Mouse (Mus musculus): Measurements from ENCODE around the gene Tmprss11f.

The Tmprss11f gene

DNA sequence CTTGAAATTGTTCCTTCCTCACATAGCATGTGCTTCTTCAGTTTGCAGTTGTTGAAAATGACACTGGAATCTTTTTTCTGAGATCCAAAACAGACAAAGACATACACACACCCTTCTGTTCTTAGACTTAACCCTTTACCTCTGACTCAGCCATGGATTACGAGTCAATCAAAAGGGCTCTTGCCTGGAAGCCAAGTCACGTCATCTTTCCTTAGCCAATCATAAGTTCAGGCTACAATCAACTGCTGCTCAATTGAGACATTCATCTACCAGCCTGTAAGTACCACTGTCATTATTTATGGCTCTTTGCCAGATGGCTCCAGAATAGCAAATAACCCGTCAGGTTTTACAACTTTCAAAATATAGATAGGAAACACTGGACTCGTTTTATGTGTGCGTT is at the start of gene Tmprss11f:
Gene Tmprss11f (minus strand): TSS at position 101 of the 400 bp plus-strand sequence.
- no peak for TF ChIP-seq GATA4 (IDR thresholded peaks at IDR 0.05; ENCODE audit: insufficient replicate concordance, low read length)

DNA sequence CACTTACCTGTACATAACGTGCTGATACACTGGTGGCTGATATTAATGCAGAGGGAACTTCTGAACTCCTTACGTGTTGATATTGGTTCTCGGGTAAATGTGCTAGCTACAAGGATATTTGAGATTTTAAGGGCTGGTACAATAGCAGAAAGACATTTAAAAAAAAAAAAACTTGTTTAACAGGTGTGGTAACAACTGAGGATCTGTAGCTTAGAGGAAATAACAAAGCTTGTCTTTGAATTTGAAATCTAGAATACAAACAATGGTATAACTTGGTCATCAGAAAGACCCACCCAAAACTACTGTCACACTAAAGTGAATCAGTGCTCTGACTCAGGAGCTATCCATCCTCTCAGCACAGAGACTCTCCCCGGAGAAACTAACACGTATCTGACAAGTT is 44.0 kb upstream of the Tmprss11f start, which contains the start of gene Tmprss11b:
Gene Tmprss11b (minus strand): TSS at position 101 of the 400 bp plus-strand sequence.
- no peak for TF ChIP-seq GATA4 (IDR thresholded peaks at IDR 0.05; ENCODE audit: insufficient replicate concordance, low read length)

DNA sequence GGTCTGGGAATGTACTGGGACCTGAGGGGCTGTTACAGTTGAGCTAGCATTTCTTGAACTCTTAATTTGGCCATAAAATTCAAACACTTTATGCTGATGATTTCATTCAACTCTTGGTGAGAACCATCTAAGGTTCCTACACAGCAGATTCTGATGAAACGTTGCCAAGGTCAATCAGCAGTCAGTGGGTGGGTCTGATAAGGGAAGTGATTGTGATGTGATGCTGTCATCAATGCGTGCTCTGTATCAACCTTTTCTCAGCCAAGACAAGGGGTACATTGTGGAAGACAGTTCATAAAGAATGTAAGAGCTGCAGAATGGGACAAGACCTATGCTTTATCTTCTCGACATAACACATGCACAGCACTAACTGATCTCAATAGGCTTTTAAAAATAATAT is 8.6 kb upstream of the Tmprss11f start:
- TF ChIP-seq GATA4 (IDR thresholded peaks at IDR 0.05; ENCODE audit: insufficient replicate concordance, low read length), result no peak

DNA sequence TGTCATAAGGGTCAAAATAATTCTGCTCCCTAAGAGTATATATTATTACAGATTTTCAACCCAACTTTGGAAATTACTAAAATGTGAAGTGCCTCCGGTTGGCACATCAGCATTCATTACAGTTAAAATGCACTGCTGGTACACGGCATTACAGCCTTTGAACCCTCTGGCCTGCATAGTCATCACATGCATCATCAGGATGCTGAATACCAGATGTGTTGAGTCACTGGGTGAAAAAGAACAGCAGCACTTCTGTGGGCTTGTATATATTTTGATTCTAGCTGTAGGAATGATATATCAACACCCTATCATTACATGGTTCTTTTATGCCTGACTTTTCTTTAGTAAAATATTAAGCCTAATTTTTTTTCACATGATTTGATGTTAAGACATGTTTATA is 1.5 kb downstream of the Tmprss11f start:
- no peak for TF ChIP-seq GATA4 (IDR thresholded peaks at IDR 0.05; ENCODE audit: insufficient replicate concordance, low read length)

DNA sequence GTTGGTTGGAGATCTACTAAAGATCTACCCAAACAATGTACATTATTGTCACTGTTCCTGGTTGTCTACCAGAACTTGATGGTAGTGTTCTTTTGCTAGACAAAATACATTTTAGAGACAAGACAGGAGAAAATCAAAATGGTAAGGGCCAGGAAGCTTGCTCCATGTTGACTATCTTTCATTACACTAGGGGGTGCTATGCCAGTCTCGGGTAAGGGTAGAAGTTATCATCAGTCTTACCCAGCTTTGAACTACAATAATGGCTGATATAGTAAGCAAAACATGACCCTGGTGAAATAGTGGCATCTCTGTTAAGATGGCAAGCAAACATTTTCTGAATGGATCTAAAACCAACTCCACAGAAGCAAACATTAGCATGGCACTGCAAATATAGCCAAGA is 10.4 kb downstream of the Tmprss11f start:
- no peak for TF ChIP-seq GATA4 (IDR thresholded peaks at IDR 0.05; ENCODE audit: insufficient replicate concordance, low read length)

DNA sequence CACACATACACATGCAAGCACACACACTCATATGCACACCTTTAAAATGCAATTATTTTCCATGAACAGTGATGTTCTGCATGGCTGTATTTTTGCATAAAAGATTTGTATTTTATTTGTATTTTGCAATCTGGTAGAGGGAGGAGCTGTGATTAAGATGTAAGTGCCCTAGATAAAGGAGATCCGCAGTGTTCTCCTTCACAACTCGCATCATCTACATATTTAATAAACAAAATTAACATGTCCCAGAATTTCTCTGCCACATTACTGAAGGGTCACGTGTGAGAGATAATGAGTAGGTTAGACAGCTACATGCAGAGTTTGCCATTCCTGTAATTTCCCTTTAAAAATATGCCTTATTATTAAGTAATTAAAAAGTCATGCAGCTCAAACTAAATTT is 46.3 kb downstream of the Tmprss11f start:
- TF ChIP-seq GATA4 (IDR thresholded peaks at IDR 0.05; ENCODE audit: insufficient replicate concordance, low read length), result no peak

DNA sequence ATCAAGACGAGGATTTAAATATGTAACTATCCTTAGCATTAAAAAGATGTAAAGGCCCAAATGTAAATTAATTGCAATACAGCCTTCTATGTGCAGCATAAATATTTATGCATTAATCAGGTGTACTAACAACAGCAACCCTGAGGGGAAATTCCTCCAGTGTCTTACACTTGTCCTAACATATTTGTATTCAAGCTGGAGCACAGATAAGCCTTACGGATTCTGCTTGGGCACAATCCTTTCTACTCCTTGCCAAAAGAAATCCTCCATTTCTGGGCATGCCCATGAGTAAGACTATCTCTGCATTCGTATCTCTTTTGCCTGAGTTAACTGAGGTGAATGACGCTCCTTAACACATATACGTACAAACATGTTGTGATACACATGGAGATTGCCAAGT is 49.6 kb downstream of the Tmprss11f start:
- no peak for TF ChIP-seq GATA4 (IDR thresholded peaks at IDR 0.05; ENCODE audit: insufficient replicate concordance, low read length)

DNA sequence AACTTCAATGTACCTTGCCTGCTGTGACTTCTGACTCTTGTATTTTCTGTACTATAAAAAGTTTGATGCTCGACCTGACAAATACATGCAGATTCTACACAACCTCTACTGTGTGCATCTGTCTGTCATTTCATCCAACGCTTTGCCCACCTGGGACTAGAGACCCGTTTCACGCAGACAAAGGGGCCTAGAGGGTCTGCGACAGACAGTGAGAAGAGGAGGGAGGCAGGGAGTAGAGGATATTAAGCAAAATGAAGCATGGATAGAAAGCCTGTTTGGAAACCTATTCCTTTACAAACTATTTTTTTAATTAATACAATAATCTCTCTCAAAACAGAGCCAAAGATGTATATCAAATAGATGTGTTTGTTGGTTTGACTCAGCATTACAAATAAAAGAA is 50.2 kb downstream of the Tmprss11f start:
- no peak for TF ChIP-seq GATA4 (IDR thresholded peaks at IDR 0.05; ENCODE audit: insufficient replicate concordance, low read length)

DNA sequence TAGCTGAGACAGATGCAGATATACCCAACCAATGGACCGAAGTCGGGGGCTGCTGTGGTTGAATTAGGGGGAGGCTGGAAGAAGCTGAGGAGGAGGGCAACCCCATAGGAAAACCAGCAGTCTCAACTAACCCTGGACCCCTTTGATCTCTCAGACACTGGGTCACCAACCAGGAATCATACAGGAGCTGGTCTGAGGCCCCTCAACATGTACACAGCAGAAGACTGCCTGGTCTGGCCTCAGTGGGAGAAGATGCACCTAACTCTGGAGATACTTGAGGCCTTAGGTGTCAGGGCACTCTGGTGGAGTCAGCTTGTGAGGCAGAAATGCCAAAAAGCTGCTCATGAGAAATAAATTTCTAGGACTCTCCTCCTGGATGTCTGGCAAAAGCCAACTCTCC is 85.5 kb downstream of the Tmprss11f start:
- no peak for TF ChIP-seq GATA4 (IDR thresholded peaks at IDR 0.05; ENCODE audit: insufficient replicate concordance, low read length)

DNA sequence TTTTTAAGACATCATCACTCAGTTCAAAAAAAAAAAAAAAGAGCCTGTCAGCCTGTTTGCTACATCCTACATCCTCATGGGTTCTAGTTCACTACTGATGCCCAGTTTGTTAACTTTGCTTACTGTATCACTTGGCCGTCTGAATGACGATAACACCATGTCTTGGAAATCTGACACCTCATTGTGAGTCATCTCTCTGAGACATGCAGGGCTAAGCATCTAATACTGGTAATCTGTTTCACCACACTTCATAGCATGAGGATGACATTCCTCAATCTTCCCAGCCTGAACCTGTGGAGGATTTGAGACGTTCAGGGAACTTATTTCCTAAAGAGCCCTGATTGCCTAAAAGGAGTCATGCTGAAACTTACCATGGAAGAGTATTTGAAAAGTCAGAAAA is 91.6 kb downstream of the Tmprss11f start:
- TF ChIP-seq GATA4 (IDR thresholded peaks at IDR 0.05; ENCODE audit: insufficient replicate concordance, low read length), result no peak

DNA sequence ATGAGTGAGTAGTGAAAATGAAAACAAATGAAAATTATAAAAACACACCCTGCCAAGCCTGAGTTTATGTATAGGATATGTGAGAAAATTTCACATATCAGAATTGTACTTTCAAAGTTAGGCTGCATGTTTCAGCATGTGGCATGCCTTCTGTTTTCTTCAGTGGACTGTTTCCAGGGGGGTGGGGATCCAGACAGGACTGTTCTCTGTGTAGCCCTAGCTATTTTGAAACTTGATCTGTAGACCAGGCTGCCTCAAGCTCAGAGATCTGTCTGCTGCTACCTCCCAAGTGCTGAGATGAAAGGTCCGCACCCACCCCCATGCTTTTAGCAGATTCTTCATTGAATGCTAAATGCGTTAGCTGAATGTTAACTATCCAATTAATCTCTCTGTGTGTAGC is 103.5 kb downstream of the Tmprss11f start:
- TF ChIP-seq GATA4 (IDR thresholded peaks at IDR 0.05; ENCODE audit: insufficient replicate concordance, low read length), result no peak

DNA sequence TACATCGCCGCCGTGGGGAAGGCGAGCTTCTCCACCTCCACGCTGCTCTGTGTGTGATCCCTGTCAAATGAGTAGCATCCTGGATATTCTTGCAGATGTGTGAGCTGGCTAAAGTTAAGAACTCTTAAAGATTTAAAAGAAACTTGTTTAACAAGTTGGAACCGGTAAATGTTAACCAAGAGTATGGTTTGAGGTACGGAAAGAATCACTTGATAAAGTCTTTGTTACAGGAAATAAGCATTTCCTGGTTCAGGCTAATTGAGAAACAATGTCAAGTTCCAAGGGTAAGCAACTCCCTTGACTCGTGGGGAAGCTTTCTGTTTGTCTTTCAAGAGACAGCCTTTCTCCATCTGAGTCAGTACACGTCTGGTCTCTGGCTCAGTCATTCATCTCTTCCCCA is 113.7 kb downstream of the Tmprss11f start, which contains the start of gene Tmprss11g:
Gene Tmprss11g (minus strand): TSS at position 101 of the 400 bp plus-strand sequence.
- no peak for TF ChIP-seq GATA4 (IDR thresholded peaks at IDR 0.05; ENCODE audit: insufficient replicate concordance, low read length)

DNA sequence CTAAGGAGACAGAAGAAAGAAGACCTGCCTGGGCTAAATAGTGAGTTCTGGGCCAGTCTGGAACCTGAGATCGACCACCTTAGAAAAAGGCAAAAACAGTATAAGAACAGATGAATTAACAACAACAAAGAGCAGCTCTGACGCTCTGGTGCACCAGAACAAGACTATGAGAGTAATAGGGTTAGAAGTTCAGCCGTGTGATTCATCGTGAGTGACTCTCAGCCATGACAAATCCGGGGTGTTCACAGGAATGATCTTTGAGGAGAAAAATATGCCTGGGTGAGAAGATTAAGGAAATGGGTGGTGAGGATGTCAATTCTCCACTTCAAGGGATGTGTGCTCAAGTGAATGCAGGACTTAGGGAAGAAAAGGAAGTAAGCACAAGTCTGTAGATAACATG is 120.7 kb downstream of the Tmprss11f start:
- no peak for TF ChIP-seq GATA4 (IDR thresholded peaks at IDR 0.05; ENCODE audit: insufficient replicate concordance, low read length)

DNA sequence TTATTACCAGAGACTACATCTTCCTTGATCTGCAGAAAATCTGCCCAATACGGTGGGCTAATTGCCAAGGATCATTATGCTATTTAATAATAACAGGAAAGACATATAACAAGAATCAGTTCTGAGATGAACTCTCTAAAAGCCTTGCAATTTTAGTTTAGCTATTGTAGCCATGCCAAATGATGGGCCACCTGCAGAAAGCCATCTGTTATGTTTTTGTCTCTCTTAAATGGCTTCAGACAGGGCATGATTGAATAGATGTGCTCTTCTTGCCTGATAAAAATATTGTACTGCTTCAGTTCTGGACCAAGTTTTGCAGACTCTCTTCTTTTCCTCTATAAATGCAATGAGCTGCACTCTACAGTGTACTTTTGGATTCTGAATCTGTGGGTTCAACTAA is 138.8 kb downstream of the Tmprss11f start:
- no peak for TF ChIP-seq GATA4 (IDR thresholded peaks at IDR 0.05; ENCODE audit: insufficient replicate concordance, low read length)

DNA sequence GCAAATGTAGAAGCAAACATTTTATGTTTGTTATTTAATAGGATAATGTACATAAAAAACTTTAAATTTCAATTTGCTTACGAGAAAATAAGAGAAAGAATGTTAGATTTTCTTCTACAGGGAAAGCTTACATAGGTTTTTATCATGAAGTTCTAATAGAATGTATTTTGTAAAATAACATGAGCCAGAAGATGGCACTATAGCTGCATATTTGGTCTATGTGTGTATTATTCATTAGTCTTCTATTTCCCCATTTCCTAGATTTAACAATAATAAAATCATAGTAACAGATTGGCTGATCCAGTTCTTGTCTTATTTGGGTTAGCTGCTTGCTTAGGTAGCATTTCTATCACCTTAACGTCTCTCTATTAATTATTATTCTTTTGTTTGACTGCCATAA is 149.7 kb downstream of the Tmprss11f start:
- TF ChIP-seq GATA4 (IDR thresholded peaks at IDR 0.05; ENCODE audit: insufficient replicate concordance, low read length), result no peak

DNA sequence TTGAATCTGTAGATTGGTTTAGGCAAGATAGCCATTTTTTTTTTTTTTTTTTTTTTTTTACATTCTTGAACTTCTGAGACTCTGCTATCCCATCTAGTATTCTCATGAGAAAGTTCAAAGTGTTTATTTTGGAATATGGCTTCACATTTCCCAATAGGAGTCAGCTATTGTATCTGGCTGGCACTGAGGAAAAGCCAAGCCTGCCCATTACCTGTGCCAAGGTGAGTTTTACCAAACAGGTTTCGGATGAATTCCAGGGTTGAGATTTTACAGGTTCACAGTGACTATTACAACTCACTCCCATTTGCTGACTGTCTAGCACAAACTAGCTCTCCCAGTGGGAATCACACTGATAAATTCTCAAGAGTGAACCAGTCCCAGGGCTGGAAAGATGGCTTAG is 150.2 kb downstream of the Tmprss11f start:
- TF ChIP-seq GATA4 (IDR thresholded peaks at IDR 0.05; ENCODE audit: insufficient replicate concordance, low read length), result no peak

DNA sequence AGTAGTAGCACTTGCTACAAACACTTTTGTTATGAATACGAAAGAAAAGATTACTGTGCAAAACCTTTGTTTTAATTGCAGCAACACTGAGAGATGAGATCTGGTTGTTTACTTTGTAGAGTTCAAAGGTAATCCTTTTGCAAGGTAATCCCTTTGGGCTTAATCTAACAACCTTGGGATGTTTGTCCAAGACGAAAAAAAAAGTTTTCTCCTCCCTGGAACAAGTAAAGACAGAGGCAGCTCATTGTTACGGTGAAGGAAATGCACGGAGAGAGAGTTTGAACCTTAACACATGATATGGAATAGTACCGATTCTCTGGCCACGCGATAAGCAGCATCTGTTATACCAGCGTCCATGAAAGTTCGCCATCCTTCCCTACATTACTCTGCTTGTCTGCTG is 158.4 kb downstream of the Tmprss11f start:
- TF ChIP-seq GATA4 (IDR thresholded peaks at IDR 0.05; ENCODE audit: insufficient replicate concordance, low read length), result no peak
